Mouse (Mus musculus) small intestine, adult 2 months (tissue): ENCODE data around the gene Klf2.

Source experiments
- CTCF ChIP-seq: fragments of 200-500 bp; IDR thresholded peaks from 2 replicates; pipeline ENCODE4 v1.5.1; 2012; ENCODE audit warnings: low read depth, mild to moderate bottlenecking, control low read depth, inconsistent platforms, low read length, moderate library complexity, mixed read lengths; ENCODE audit not compliant: insufficient replicate concordance, insufficient read length; ENCODE audit errors: extremely low read depth
- POLR2A ChIP-seq: fragments of 200-500 bp; IDR thresholded peaks from 2 replicates; pipeline ENCODE4 v1.6.1; 2012; ENCODE audit warnings: low read depth, mild to moderate bottlenecking, control low read depth, inconsistent platforms, low read length, moderate library complexity

GRCm38 (mm10) chr8:72295679-72296078 is 23.2 kb upstream of the Klf2 start:
- TF ChIP-seq POLR2A (peak; percentile 50), CTCF (no peak)
